Mouse (Mus musculus) adrenal gland, adult 18-20 months (tissue): ENCODE results near the gene Stbd1. TPM values are rescaled to one million over a fixed set of nuclear protein-coding genes. Genes with fewer than 3 reads are reported as not detected.

Experiments
- DNase-seq, 2 experiments: peaks; one replicate each; pipeline ENCODE4 v3.0.0; 2021 to 2022; ENCODE audit warnings: low spot score in 2 of 2
- total RNA-seq, 2 experiments: library from RNA; stranded (reverse); gene quantifications; 1 replicate in 1 of 2; 2 replicates in 1 of 2; pipeline ENCODE4 v1.2.3; 2021

Stbd1 gene
- total RNA-seq, 2 experiments from 2014 or later = 6.0 to 8.2 TPM

DNA sequence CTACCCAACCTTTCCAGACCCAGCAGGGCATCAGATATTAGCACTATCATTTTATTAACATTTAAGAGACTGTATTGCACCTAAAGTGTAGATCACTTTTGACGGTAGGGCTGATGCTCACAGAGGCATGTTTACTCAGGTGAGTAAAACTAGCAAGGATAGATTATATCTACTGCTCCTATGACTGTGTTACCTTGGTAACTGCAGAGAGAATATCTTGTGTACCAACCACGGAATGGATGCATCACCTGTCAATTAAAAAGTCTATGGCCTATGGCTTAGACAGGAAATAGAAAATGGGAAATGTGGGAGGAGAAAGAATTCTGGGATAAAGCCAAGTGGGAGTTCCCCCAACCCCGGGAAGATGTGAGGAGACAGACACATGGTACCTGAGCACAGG, 32.1 kb downstream of the Stbd1 start:
- no peak for DNase-seq

DNA sequence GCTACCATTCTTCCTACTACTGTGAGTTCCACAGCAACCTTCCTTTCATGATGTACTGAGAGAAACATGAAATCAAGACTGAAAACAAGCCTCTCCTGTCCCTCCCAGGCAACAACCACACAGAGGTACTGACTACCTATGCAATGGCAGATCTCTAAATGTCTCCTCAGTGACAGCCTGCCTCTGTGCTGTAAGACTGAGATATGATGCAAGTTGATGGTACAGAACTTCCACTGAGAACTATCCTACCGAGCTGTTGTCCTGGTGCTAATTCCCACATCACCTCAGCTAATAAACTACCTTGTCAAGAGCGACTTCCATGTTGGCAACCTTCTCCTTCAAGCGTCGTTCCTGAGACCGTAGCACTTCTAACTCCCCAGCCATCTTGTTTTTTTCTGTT, 33.0 kb downstream of the Stbd1 start:
- DNase-seq = no peak

DNA sequence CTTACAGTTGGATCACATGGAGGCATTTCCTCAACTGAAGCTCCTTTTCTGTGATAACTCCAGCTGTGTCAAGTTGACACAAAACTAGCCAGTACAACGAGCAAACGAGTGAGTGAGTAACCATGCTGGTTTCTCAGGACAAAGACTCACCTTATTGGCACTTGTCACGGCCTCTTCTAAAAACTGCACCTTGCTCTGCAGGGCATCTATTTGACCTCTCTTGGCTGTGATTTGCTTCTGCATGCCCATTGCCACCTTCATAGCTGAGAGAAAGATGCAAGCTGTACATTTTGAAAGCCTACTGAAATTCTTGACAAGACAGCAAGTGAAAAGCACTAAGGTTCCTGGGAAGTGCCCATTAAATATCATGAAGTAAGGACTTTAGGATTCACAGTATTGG, 38.0 kb downstream of the Stbd1 start:
- DNase-seq = no peak

Other genes with a start within 250 kb of the Stbd1 start
- gene Nup54, start 167.8 kb upstream of the Stbd1 start, total RNA-seq = 10 to 100 TPM; 28.6 to 33.6 TPM
- 10 to 100 TPM; 67.1 to 70.2 TPM for gene Scarb2, start 96.2 kb upstream of the Stbd1 start, total RNA-seq
- not detected for gene Fam47e, start 48.0 kb upstream of the Stbd1 start, total RNA-seq
- gene Ccdc158, start 72.2 kb downstream of the Stbd1 start, total RNA-seq = under 1 TPM; 0.63 to 0.67 TPM
- gene Shroom3, start 80.4 kb downstream of the Stbd1 start, total RNA-seq = 1 to 10 TPM; 5.1 to 6.0 TPM